Mouse (Mus musculus) lung, postnatal 25 days (tissue): ENCODE measurements around the gene Phactr4.
A peak's percentile ranks its signal among the peaks of the same experiment; 100 is the strongest.

ENCODE experiments used
- DNase-seq: peaks from one replicate; pipeline ENCODE4 v3.0.0; 2022; ENCODE audit warnings: low spot score

The Phactr4 gene

DNA sequence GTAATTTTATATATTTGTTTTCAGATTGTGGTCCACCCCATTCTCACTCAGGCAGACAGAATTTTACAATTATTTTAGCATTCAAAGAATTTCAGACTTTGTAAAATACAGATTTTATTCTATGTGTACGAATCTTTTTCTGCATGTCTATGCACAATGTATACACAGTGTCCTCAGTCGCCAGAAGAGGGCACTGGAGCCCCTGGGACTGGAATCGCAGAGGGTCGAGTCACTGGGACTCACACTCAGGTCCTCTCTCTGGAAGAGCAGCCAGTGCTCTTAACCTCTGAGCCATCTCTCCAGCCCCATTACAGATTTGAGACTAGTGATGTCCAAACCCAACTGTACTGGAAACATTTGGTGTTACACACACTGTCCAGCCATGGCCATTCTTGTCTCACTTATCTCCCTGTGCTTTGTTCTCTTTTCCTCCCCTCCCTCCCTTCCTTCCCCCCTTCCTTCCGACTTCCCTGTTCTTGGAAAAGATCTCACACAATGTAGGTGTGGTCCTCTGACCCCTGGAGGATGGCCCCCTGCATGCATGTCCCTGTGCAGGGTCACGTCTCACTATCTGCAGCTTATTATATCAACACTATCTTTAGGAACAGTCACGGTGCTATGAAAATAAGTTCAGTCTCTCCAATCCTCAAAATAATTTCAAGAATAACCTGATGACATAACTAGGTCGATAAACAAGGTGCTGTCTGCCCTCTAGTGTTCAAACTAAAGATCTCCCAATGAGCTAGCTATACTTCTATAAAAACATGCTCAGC, 10.8 kb downstream of the Phactr4 start:
- peak; percentile 57 for DNase-seq

DNA sequence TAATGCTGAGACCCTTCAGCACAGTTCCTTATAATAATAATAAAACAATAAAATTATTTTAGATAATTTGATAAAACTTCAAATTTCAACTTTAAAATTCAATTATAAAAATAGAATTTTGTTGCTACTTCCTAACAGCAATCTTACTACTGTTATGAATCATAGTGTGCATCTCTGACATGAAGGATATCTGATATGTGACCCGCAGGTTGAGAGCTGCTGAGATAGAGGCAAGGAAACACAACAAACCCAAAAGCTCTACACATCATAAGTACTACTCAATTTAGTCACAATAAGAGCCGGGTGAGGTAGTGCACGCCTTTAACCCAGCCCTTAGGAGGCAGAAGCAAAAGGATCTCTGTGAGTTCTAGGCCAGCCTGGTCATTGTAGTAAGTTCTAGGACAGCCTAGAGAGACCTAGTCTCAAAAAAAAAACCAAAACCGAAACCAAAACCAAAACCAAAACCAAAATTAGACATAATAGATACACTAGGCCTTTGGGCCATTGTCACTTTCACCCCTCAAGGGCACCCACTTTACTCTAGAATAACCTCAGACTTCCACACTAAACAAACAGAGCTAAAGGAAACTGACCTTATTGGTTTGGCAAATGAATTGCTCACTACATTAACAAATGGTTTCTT, 12.6 kb downstream of the Phactr4 start:
- no peak for DNase-seq

GRCm38 (mm10) chr4:132406393-132407189, 15.7 kb downstream of the Phactr4 start:
- DNase-seq: no peak

DNA sequence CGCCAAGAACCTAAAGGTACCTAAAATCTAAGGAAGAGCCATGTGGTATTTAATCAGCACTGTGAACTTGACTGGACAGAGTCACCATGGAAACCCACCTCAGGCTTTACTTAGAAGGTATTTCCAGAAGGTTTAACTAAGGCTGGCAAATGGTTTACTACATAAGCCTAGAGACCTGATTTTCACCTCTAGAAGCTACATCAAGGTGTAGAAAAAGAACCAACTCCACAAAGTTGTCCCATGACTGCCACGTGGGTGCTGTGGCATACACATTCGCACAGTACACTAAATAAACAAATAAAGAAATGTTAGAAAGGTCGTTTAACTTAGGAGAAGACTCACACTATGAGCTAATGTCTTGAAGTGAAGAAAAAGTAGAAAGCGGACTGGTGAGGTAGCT, 17.7 kb downstream of the Phactr4 start:
- DNase-seq: no peak

DNA sequence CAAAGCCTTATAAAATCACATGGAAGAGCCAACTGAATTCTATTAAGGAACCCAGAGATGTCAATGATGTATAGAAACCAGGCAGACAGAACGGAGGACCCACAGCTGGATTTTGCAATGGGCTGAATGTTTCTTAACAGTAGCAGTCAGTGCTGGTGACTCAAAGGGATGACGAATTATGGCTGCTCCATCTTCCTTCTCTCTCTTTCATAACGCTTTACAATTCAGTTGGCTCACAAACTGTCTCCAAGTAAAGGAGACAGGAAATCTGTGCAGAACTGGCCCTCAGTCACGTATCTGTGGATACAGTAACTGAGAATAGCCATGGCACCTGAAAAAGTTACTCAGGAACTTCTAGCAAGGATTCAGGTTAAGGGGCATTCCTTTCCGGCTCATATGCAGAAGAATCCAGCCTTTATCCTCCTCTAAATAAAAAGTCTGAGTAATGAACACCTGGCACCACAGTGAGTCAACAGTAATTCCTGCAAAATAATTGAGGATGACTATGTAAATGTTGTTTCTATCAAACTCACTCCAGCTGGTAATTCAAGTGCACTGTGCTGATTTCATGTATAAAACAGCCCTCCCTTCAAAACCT, 19.1 kb downstream of the Phactr4 start:
- no peak for DNase-seq

GRCm38 (mm10) chr4:132401016-132401415, 21.3 kb downstream of the Phactr4 start:
- no peak for DNase-seq

DNA sequence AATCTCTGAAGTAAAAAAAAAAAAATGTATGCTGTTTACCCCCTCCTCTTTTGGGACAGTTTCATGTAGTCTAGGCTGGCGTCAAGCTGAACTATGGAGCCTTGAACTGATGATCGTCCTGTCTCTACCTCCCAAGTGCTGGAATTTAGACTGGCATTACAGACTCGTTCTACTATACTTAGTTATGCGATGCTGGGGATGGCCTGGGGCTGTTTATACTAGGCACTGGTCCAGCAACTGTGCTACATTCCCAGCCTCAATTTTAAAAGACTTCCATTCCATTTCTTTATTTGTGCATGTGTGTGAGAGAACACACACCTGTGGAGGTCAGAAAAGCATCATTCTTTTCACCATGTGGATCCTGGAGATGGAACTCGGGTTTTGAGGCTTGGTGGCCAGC, 23.4 kb downstream of the Phactr4 start:
- DNase-seq: no peak

DNA sequence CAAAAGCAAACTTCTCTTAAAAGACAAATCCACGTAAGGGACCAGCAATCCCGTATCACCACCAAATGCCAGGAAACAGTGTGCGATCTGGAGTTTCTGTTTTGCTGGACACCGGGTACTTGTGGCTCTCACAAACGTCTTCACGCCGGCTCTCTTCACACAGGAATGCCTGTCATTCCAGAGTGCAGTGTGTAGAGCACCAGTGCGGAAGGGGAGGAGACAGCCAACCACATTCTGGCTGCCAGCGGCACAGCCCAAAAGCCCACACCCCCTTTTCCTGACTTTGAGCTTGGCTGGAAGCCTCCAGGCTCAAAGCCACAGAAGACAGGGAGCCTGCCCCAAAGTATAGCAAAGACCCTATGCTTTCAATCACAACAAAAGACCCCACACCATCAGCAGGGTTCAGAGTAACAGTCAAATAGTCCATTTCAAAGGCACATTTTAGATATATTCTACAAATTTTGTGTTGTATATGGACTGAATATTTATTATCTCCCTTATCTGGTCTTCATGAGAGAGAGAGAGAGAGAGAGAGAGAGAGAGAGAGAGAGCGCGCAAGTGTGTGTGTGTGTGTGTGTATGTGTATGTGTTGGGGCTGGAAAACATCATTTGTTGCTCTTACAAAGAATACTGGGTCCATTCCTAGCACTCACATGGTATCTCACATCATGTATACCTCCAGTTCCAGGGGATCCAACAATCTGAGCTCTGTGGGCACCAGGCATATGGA, 24.1 kb downstream of the Phactr4 start:
- DNase-seq: peak; percentile 90

DNA sequence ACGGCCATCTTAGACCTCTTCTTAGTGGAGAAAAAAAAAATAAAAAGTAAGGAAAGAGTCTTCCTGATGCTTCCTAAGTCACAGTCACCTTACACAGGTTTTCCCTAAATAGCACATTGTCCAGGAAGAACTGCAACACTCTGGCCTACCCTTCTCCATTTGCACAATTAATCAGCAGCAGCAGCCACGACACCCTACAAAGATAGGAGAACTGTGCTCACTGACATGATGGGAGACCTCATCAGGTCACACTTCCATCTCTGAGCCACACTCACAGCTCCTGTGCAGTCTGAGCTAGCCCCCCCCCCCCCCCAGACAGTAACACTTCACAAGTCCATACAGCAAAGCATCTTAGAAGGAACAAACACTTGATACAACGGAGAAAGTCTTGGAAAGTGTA, 25.2 kb downstream of the Phactr4 start:
- no peak for DNase-seq

- DNase-seq: no peak
Observed at GRCm38 (mm10) chr4:132396251-132396650, 26.0 kb downstream of the Phactr4 start.

GRCm38 (mm10) chr4:132391063-132391740, 31.1 kb downstream of the Phactr4 start:
- no peak for DNase-seq

DNA sequence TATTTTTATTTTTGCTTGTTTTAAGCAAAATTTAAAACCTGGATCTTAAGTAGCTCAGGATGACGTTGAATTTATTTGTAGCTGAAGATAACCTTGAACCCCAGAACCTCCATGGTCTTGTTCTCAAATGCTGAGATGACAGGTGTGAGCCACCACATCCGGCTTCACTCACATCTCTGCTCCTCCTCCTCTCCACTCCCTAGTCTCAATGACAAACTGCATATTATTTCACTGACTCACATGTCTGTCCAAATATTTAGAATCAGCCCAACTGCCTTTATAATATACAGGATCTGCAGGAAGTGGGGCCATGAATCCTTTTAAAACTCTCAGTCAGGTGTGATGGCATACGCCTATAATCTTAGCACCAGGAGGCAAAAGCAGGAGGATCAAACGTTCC, 33.0 kb downstream of the Phactr4 start:
- no peak for DNase-seq

DNA sequence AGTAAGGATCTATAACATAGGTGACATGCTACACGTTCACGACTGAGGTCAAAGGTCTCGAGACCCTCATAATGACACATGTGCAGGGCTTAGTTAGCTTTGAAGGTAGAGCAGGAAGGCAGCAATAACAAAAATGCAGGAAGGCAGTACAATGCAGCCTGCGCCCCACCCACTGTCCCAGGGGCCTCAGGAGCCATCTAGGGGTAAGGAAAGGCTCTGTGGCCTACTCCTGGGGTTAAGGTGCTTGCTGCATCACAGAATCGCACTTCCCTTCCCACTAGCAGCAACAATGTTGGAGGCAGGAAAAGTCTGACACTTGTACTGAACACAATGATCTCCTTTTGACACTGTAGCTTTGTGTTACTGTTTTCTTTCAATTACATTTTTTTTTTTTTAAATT, 34.7 kb downstream of the Phactr4 start:
- DNase-seq: no peak

DNA sequence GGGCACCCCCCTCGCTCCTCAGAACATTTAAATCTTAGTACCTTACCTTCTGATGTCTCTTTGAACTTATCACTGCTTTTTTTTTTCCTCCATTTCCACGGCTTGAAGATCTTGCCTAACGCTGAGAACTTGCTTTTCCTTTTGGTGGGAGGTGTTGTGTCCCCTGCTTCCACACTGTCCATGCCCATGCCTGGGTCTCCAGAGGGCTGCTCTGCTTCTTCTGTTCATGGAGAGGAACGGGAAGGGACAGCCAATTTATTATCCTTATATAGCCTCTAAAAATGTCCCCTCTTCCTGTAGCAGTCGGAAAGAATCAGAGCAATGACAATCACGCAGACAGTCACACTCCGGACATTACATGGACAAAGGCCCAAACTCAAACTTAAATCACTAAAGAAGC, 35.4 kb downstream of the Phactr4 start:
- no peak for DNase-seq

DNA sequence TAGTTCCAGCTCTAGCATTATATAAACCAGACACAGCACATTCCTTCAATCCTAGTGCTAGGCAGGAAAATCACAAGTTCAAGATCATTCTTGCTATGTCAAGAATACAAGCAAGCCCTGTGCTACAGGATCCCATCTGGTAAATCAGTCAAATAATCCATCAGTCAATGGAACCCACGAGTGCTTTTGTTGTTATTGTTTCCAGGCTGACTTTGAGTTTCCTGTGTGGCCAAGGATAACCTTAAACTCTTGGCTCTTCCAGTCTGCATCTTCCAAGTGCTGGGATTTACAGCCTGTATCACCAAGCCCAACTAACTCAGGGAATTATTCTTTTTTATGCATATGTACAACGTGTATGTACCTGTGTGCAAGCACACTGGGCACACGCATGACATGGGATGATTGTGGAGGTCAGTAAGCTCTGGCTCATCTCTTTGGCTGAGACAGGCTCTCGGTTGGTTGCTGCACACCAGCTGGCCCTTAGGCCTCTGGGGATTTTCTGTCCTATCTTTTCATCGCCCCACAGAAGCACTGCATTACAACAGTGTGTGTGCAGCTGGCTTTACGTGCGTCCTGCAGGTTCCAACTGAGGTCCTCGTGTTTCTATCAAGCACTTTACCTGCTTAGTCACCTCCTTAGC, 36.4 kb downstream of the Phactr4 start:
- DNase-seq: no peak

GRCm38 (mm10) chr4:132383455-132383854, 38.8 kb downstream of the Phactr4 start:
- no peak for DNase-seq

GRCm38 (mm10) chr4:132382296-132382695, 40.0 kb downstream of the Phactr4 start:
- DNase-seq: no peak

DNA sequence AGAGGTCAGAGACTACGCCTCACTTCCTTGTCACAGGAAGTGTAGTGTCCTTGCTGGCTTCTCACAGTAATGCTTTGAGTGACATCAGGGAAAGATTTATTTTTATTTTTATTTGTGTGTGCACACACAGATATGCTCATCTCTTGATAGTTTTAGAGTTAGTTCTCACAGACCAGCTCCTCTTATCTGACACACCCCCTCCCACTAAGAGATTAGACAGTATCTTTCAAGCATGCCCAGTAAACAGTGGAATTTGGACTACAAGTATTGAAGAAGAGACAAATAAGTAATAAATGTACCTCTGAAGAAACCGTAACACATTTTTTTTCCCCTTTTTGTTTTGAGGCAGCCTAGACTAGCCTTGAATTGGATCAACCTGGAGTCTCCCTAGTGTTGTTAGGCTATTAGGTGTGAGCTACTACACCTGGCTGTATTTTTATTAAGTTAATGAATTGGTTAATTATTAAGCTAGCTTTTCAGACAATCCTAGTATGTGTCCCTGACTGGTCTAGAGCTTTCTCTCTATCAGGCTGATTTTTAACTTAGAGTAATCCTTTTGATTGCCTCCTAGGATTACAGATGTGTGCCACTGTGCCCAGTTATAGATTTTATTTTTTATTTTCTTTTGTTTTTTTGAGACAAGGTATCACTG, 41.2 kb downstream of the Phactr4 start:
- no peak for DNase-seq

- no peak for DNase-seq
Observed at GRCm38 (mm10) chr4:132373820-132374219, 48.5 kb downstream of the Phactr4 start.
